Mouse (Mus musculus): ENCODE data around the gene Ncoa7. TPM values are rescaled to one million over a fixed set of nuclear protein-coding genes. Genes with fewer than 3 reads are reported as not detected.

Gene Ncoa7
- polyA plus RNA-seq, 1 experiment: 2.7 TPM

GRCm38 (mm10) chr10:30729157-30730096 is 73.7 kb downstream of the Ncoa7 start:
- H3K36me3 ChIP-seq (ENCODE audit: control insufficient read depth, insufficient read depth): no peaks in the 10 kb centered on the region
- H3K4me2 ChIP-seq (ENCODE audit: low read depth): peak overlapping the region; percentile 60
- H3K79me2 ChIP-seq (ENCODE audit: control insufficient read depth, insufficient read depth): no peaks in the 10 kb centered on the region
- TF ChIP-seq REST (IDR thresholded peaks at IDR 0.05; ENCODE audit: insufficient read depth, insufficient read length): no peak
- TF ChIP-seq TCF3 (IDR thresholded peaks at IDR 0.05; ENCODE audit: insufficient read length, low read depth): peak; percentile 30
- TF ChIP-seq MYOD1 (IDR thresholded peaks at IDR 0.05; ENCODE audit: control insufficient read depth in 1 of 3, insufficient read length in 2 of 3, low read depth in 2 of 3): peak in 2 of 3 experiments; percentile 69 to 84
- peak in 1 of 3 experiments; percentile 64 for TF ChIP-seq MYOG (IDR thresholded peaks at IDR 0.05; ENCODE audit: control insufficient read depth in 1 of 3, insufficient read depth in 1 of 3, insufficient read length in 2 of 3, low read depth in 2 of 3)
- no peak overlapping the region for H3K4me3 ChIP-seq
- no peaks in the 10 kb centered on the region for H3K27me3 ChIP-seq (ENCODE audit: control insufficient read depth, insufficient read depth, insufficient read length)
- no peak overlapping the region for H3ac ChIP-seq (ENCODE audit: control insufficient read depth, insufficient read length)

DNA sequence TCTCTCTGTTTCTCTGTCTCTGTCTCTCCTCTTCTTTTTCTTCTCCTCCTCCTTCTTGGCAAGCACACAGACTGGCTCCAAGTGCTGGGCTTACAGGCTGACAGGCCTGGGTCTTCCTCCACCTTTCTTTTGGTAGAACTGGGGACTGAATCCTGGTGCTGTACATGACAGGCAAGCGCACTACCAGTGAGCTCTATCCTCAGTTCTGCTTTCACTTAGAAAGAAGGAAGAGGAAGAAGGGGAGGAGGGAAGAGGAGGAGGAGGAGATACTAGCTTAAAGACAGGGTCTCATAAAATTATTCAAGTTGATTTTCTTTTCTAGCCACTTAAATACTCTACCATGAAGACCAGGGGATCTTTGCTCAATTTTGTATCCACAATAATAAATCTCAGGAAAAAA is 80.1 kb downstream of the Ncoa7 start:
- H3K79me2 ChIP-seq (ENCODE audit: control insufficient read depth, insufficient read depth): no peaks in the 10 kb centered on the region
- TF ChIP-seq MYOD1 (IDR thresholded peaks at IDR 0.05; ENCODE audit: control insufficient read depth in 1 of 3, insufficient read length in 2 of 3, low read depth in 2 of 3) (no peak), MAX (IDR thresholded peaks at IDR 0.05; ENCODE audit: low read depth) (no peak), REST (IDR thresholded peaks at IDR 0.05; ENCODE audit: insufficient read depth, insufficient read length) (no peak), CEBPB (IDR thresholded peaks at IDR 0.05; ENCODE audit: insufficient read depth, poor library complexity, severe bottlenecking) (no peak), TCF3 (IDR thresholded peaks at IDR 0.05; ENCODE audit: insufficient read length, low read depth) (no peak), POLR2A (IDR thresholded peaks at IDR 0.05; ENCODE audit: insufficient read length, low read depth) (no peak), TCF12 (IDR thresholded peaks at IDR 0.05; ENCODE audit: insufficient read depth, poor library complexity, severe bottlenecking) (no peak), SRF (IDR thresholded peaks at IDR 0.05; ENCODE audit: control insufficient read depth, insufficient read length, low read depth) (no peak), MYOG (IDR thresholded peaks at IDR 0.05; ENCODE audit: control insufficient read depth in 1 of 3, insufficient read depth in 1 of 3, insufficient read length in 2 of 3, low read depth in 2 of 3) (no peak), POLR2AphosphoS2 (IDR thresholded peaks at IDR 0.05; ENCODE audit: insufficient read length, low read depth) (no peak)
- H3K27me3 ChIP-seq (ENCODE audit: control insufficient read depth, insufficient read depth, insufficient read length): no peaks in the 10 kb centered on the region
- no peaks in the 10 kb centered on the region for H3K36me3 ChIP-seq (ENCODE audit: control insufficient read depth, insufficient read depth)
- no peak overlapping the region for H3K4me2 ChIP-seq (ENCODE audit: low read depth)
- no peak overlapping the region for H3K4me3 ChIP-seq
- H3ac ChIP-seq (ENCODE audit: control insufficient read depth, insufficient read length): no peak overlapping the region

- Histone ChIP-seq H3ac (ENCODE audit: control insufficient read depth, insufficient read length) (no peak overlapping the region), H3K27me3 (ENCODE audit: control insufficient read depth, insufficient read depth, insufficient read length) (no peaks in the 10 kb centered on the region), H3K79me2 (ENCODE audit: control insufficient read depth, insufficient read depth) (no peaks in the 10 kb centered on the region), H3K4me2 (ENCODE audit: low read depth) (no peak overlapping the region), H3K36me3 (ENCODE audit: control insufficient read depth, insufficient read depth) (no peaks in the 10 kb centered on the region), H3K4me3 (no peak overlapping the region)
- TF ChIP-seq MAX (IDR thresholded peaks at IDR 0.05; ENCODE audit: low read depth) (no peak), REST (IDR thresholded peaks at IDR 0.05; ENCODE audit: insufficient read depth, insufficient read length) (no peak), MYOG (IDR thresholded peaks at IDR 0.05; ENCODE audit: control insufficient read depth in 1 of 3, insufficient read depth in 1 of 3, insufficient read length in 2 of 3, low read depth in 2 of 3) (no peak), CEBPB (IDR thresholded peaks at IDR 0.05; ENCODE audit: insufficient read depth, poor library complexity, severe bottlenecking) (no peak), TCF12 (IDR thresholded peaks at IDR 0.05; ENCODE audit: insufficient read depth, poor library complexity, severe bottlenecking) (no peak), POLR2A (IDR thresholded peaks at IDR 0.05; ENCODE audit: insufficient read length, low read depth) (no peak), E2F4 (IDR thresholded peaks at IDR 0.05; ENCODE audit: insufficient read depth) (no peak), SRF (IDR thresholded peaks at IDR 0.05; ENCODE audit: control insufficient read depth, insufficient read length, low read depth) (no peak), MYOD1 (IDR thresholded peaks at IDR 0.05; ENCODE audit: control insufficient read depth in 1 of 3, insufficient read length in 2 of 3, low read depth in 2 of 3) (no peak), TCF3 (IDR thresholded peaks at IDR 0.05; ENCODE audit: insufficient read length, low read depth) (no peak), USF1 (IDR thresholded peaks at IDR 0.05; ENCODE audit: low read depth) (no peak), POLR2AphosphoS2 (IDR thresholded peaks at IDR 0.05; ENCODE audit: insufficient read length, low read depth) (no peak)
These were observed 82.6 kb downstream of the Ncoa7 start for GRCm38 (mm10) chr10:30720556-30720955.

DNA sequence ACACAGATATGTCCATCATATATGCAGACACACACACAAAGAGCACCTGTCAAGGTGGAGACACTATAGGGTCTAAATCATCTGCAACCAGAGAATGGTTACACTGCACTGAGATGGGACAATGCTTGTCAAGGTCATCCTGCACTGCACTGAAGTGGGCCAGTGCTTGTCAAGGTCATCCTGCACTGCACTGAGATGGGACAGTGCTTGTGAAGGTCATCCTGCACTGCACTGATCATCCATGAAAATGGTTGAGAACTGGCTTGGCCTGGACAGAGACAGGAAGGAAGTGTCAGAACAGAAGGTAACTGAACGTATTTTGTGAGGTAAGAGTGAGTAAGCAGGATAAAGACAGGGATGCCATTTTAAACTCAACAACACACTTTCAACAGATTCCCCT is 83.2 kb downstream of the Ncoa7 start:
- H3K79me2 ChIP-seq (ENCODE audit: control insufficient read depth, insufficient read depth): no peaks in the 10 kb centered on the region
- no peak overlapping the region for H3K4me2 ChIP-seq (ENCODE audit: low read depth)
- TF ChIP-seq SRF (IDR thresholded peaks at IDR 0.05; ENCODE audit: control insufficient read depth, insufficient read length, low read depth) (no peak), E2F4 (IDR thresholded peaks at IDR 0.05; ENCODE audit: insufficient read depth) (no peak), TCF3 (IDR thresholded peaks at IDR 0.05; ENCODE audit: insufficient read length, low read depth) (no peak), REST (IDR thresholded peaks at IDR 0.05; ENCODE audit: insufficient read depth, insufficient read length) (no peak), USF1 (IDR thresholded peaks at IDR 0.05; ENCODE audit: low read depth) (no peak), CEBPB (IDR thresholded peaks at IDR 0.05; ENCODE audit: insufficient read depth, poor library complexity, severe bottlenecking) (no peak), POLR2A (IDR thresholded peaks at IDR 0.05; ENCODE audit: insufficient read length, low read depth) (no peak), POLR2AphosphoS2 (IDR thresholded peaks at IDR 0.05; ENCODE audit: insufficient read length, low read depth) (no peak), MYOG (IDR thresholded peaks at IDR 0.05; ENCODE audit: control insufficient read depth in 1 of 3, insufficient read depth in 1 of 3, insufficient read length in 2 of 3, low read depth in 2 of 3) (no peak), MAX (IDR thresholded peaks at IDR 0.05; ENCODE audit: low read depth) (no peak), MYOD1 (IDR thresholded peaks at IDR 0.05; ENCODE audit: control insufficient read depth in 1 of 3, insufficient read length in 2 of 3, low read depth in 2 of 3) (no peak), TCF12 (IDR thresholded peaks at IDR 0.05; ENCODE audit: insufficient read depth, poor library complexity, severe bottlenecking) (no peak)
- H3K36me3 ChIP-seq (ENCODE audit: control insufficient read depth, insufficient read depth): no peaks in the 10 kb centered on the region
- no peaks in the 10 kb centered on the region for H3K27me3 ChIP-seq (ENCODE audit: control insufficient read depth, insufficient read depth, insufficient read length)
- H3ac ChIP-seq (ENCODE audit: control insufficient read depth, insufficient read length): no peak overlapping the region
- H3K4me3 ChIP-seq: no peak overlapping the region

All from myocyte (in vitro differentiated cells).